Mouse (Mus musculus): ENCODE measurements at regions not wholly inside any gene's neighbourhood (a gene's known extent, or its start where the extent isn't known, plus 50 kb on each side); places are given as distances from the start of the nearest gene placed in this dataset.

- Histone ChIP-seq H3K27me3 (ENCODE audit: control insufficient read depth, insufficient read depth, low read length) (no peaks in the 10 kb centered on the region), H3K9me3 (ENCODE audit: control insufficient read depth, low read length) (no peaks in the 10 kb centered on the region), H3K4me3 (replicated peaks; ENCODE audit: low read length) (no peak overlapping the region), H3K27ac (no peak overlapping the region), H3K36me3 (replicated peaks; ENCODE audit: control insufficient read depth, insufficient read depth) (no peaks in the 10 kb centered on the region), H3K4me2 (replicated peaks) (no peak overlapping the region), H3K9ac (no peak overlapping the region), H3K4me1 (replicated peaks; ENCODE audit: control insufficient read depth, insufficient read depth, low read length) (no peaks in the 10 kb centered on the region)
- no peak; the same call in 1 of the 2 replicates for ATAC-seq (ENCODE audit: low FRiP score)
- peak; percentile 82 for DNase-seq (ENCODE audit: low spot score)
- whole genome bisulfite sequencing = 24% methylated on average over 1 of the region's 1 CpGs
These were observed 370.5 kb downstream of the Phf3 start for GRCm38 (mm10) chr1:30503224-30503623.

DNA sequence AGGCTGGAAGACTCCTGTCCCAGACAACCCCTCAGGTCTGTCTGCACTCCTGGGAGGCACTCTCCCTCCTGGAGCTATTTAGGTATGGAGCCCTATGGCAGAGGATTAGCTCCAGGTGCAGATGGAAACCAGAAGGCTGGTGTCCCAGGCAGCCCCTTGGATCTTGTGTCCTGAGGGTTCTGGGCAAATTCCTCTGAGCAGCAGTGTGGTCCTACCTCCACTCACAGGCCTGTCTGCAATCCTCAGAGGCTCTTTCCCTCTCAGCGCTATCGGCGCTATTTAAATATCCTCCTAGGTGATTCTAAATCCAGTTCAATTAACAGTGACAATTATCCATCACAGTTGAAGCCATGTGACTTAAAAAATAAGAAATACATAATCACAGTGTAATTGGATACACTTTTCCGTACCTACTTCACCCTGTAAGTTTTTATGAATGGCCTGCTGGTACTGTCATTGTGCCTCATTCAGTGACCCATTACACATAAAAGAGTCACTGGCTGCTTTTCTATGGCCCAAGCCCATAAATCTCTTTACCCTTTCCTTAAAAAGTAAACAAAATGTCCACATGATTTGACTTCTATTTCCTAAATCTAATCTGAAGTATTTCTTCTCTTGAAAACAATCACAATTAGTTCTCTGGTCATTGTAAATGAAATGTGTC is 413.3 kb downstream of the Phf3 start:
- Histone ChIP-seq H3K4me3 (replicated peaks; ENCODE audit: low read length) (no peak overlapping the region), H3K4me2 (replicated peaks) (no peak overlapping the region)

DNA sequence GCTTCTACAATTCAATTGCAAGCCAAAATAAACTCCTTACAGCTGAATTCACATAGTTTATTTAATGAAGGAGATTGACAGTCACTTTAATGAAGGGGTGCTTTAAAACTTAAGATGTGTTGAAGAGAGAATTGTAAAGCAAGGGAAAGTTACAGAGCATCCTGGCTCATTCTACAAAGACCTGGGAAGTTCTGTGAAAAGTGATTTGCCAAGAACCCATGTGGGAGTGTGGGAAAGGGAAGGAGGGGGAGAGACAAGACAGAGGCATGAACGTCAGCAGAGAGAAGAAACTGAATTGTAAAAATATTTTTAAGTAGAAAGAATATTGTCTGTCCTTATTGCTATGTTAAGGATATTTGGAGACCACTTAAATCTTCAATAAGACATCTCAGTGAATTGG is 435.8 kb downstream of the Phf3 start:
- H3K36me3 ChIP-seq (replicated peaks; ENCODE audit: control insufficient read depth, insufficient read depth) = no peaks in the 10 kb centered on the region
- no peak overlapping the region for H3K4me3 ChIP-seq (replicated peaks; ENCODE audit: low read length)
- H3K4me2 ChIP-seq (replicated peaks) = no peak overlapping the region
- ATAC-seq (ENCODE audit: low FRiP score) (no peak), DNase-seq (ENCODE audit: low spot score) (no peak)
- no peaks in the 10 kb centered on the region for H3K27me3 ChIP-seq (ENCODE audit: control insufficient read depth, insufficient read depth, low read length)
- no peaks in the 10 kb centered on the region for H3K9me3 ChIP-seq (ENCODE audit: control insufficient read depth, low read length)
- WGBS = 59% methylated on average over 1 of the region's 1 CpGs
- no peak overlapping the region for H3K9ac ChIP-seq
- no peaks in the 10 kb centered on the region for H3K4me1 ChIP-seq (replicated peaks; ENCODE audit: control insufficient read depth, insufficient read depth, low read length)
- H3K27ac ChIP-seq = no peak overlapping the region

More for the DNA sequence above, 413.3 kb downstream of the Phf3 start:
- H3K27ac ChIP-seq = no peak overlapping the region
- H3K27me3 ChIP-seq (ENCODE audit: control insufficient read depth, insufficient read depth, low read length) = no peaks in the 10 kb centered on the region
- no peaks in the 10 kb centered on the region for H3K36me3 ChIP-seq (replicated peaks; ENCODE audit: control insufficient read depth, insufficient read depth)
- no peaks in the 10 kb centered on the region for H3K9me3 ChIP-seq (ENCODE audit: control insufficient read depth, low read length)
- no peaks in the 10 kb centered on the region for H3K4me1 ChIP-seq (replicated peaks; ENCODE audit: control insufficient read depth, insufficient read depth, low read length)
- DNase-seq (ENCODE audit: low spot score) = no peak
- 86% methylated on average over 4 of the region's 4 CpGs for WGBS
- ATAC-seq (ENCODE audit: low FRiP score) = no peak
- no peak overlapping the region for H3K9ac ChIP-seq

- Histone ChIP-seq H3K27ac (no peak overlapping the region), H3K4me3 (replicated peaks; ENCODE audit: low read length) (no peak overlapping the region), H3K27me3 (ENCODE audit: control insufficient read depth, insufficient read depth, low read length) (no peaks in the 10 kb centered on the region), H3K4me1 (replicated peaks; ENCODE audit: control insufficient read depth, insufficient read depth, low read length) (no peaks in the 10 kb centered on the region), H3K4me2 (replicated peaks) (no peak overlapping the region), H3K9ac (no peak overlapping the region), H3K36me3 (replicated peaks; ENCODE audit: control insufficient read depth, insufficient read depth) (no peaks in the 10 kb centered on the region), H3K9me3 (ENCODE audit: control insufficient read depth, low read length) (no peaks in the 10 kb centered on the region)
- DNase-seq (ENCODE audit: low spot score) (no peak), ATAC-seq (ENCODE audit: low FRiP score) (no peak)
These were observed 457.1 kb downstream of the Phf3 start for GRCm38 (mm10) chr1:30416582-30416981.

DNA sequence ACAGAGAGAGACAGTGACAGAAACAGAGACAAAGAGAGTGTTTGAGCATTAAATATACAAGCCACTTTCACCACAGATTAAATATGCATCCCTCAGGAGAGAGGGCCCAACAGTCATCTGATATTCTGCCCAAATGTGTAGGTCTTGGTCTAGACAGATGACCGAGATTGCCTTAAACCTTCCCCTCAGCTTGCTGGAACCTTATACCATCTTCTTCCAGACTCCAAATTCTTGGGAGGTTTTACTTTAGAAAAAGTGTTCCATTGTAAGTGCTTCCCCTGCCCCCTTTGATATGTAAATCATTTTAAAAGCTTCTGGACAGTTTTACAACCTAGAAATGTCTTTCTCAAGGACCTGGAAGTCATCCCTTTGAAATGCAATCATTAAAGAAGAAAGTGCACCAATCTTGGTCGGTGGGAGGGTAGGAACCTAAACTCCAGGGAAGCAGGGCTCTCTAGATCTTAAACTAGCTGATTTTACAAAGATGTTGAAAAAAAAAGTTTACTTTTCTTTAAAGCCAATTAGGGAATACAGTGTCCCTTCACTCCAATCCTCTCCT is 458.8 kb downstream of the Phf3 start:
- no peaks in the 10 kb centered on the region for H3K9me3 ChIP-seq (ENCODE audit: control insufficient read depth, low read length)
- no peak overlapping the region for H3K4me2 ChIP-seq (replicated peaks)
- no peak for DNase-seq (ENCODE audit: low spot score)
- no peaks in the 10 kb centered on the region for H3K27me3 ChIP-seq (ENCODE audit: control insufficient read depth, insufficient read depth, low read length)
- H3K36me3 ChIP-seq (replicated peaks; ENCODE audit: control insufficient read depth, insufficient read depth) = no peaks in the 10 kb centered on the region
- H3K4me3 ChIP-seq (replicated peaks; ENCODE audit: low read length) = no peak overlapping the region
- no peak for ATAC-seq (ENCODE audit: low FRiP score)
- WGBS = 37% methylated on average over 2 of the region's 2 CpGs
- H3K9ac ChIP-seq = no peak overlapping the region
- no peak overlapping the region for H3K27ac ChIP-seq
- no peaks in the 10 kb centered on the region for H3K4me1 ChIP-seq (replicated peaks; ENCODE audit: control insufficient read depth, insufficient read depth, low read length)
